Mouse (Mus musculus) intestine, embryonic 14.5 days (tissue): Measurements from ENCODE around the gene Ralgapa2. TPM values are rescaled to one million over a fixed set of nuclear protein-coding genes. Genes with fewer than 3 reads are reported as not detected.
A peak's percentile ranks its signal among the peaks of the same experiment; 100 is the strongest.

ENCODE experiments used
- ATAC-seq: fragments of 200-750 bp; cut with Nextera tagmentation; replicated peaks from 2 replicates; pipeline ENCODE4 v1.8.0; 2017; ENCODE audit warnings: low read depth, moderate number of reproducible peaks, moderate TSS enrichment, moderate library complexity; ENCODE audit not compliant: low FRiP score, low TSS enrichment
- DNase-seq: peaks from one replicate; pipeline ENCODE4 v3.0.0-alpha.2; 2018; ENCODE audit warnings: low spot score
- H3K27ac ChIP-seq: fragments of 300-500 bp; sonication (generic); 2 replicates; pipeline ENCODE4 v1.5.1; 2014; ENCODE audit warnings: low read depth, mild to moderate bottlenecking, control low read depth
- H3K27me3 ChIP-seq: fragments of 300-500 bp; sonication (generic); replicated peaks from 2 replicates; pipeline ENCODE4 v1.6.1; 2014; ENCODE audit warnings: low read length, control low read depth; ENCODE audit not compliant: control insufficient read depth, insufficient read depth
- H3K36me3 ChIP-seq: fragments of 300-500 bp; sonication (generic); 2 replicates; pipeline ENCODE4 v1.6.1; 2014; ENCODE audit warnings: low read length, control low read depth; ENCODE audit not compliant: control insufficient read depth, insufficient read depth
- H3K4me1 ChIP-seq: fragments of 300-500 bp; sonication (generic); replicated peaks from 2 replicates; pipeline ENCODE4 v1.6.1; 2014; ENCODE audit warnings: low read length, control low read depth, mixed read lengths; ENCODE audit not compliant: control insufficient read depth, insufficient read depth
- H3K4me2 ChIP-seq: fragments of 300-500 bp; sonication (generic); 2 replicates; pipeline ENCODE4 v1.6.1; 2014; ENCODE audit warnings: low read length
- H3K4me3 ChIP-seq: fragments of 300-500 bp; sonication (generic); 2 replicates; pipeline ENCODE4 v1.5.1; 2014; ENCODE audit warnings: low read depth, low read length, control low read depth, mixed read lengths
- H3K9ac ChIP-seq: fragments of 300-500 bp; sonication (generic); 2 replicates; pipeline ENCODE4 v1.6.1; 2014; ENCODE audit warnings: mild to moderate bottlenecking, low read length
- H3K9me3 ChIP-seq: fragments of 300-500 bp; sonication (generic); 2 replicates; pipeline ENCODE4 v1.6.1; 2016; ENCODE audit warnings: low read length, control low read depth; ENCODE audit not compliant: control insufficient read depth
- WGBS: fragments of 180-500 bp; shearing (Covaris S2); extraction: QIAGEN DNeasy Blood & Tissue Kit; methylation state at CpG from one replicate; pipeline ENCODE4 v1.1.7; 2014; 5-methylcytosine and 5-hydroxymethylcytosine counted together
- polyA plus RNA-seq: library from polyadenylated mRNA; unstranded; fragments of >200 nt; fragmentation: Nextera tagmentation; extraction: Ambion mirVana; gene quantifications from 2 replicates; pipeline ENCODE4 v1.2.1, GENCODE M21; 2014

Ralgapa2 gene
- polyA plus RNA-seq, 1 experiment from 2014 or later, result 13.1 TPM

DNA sequence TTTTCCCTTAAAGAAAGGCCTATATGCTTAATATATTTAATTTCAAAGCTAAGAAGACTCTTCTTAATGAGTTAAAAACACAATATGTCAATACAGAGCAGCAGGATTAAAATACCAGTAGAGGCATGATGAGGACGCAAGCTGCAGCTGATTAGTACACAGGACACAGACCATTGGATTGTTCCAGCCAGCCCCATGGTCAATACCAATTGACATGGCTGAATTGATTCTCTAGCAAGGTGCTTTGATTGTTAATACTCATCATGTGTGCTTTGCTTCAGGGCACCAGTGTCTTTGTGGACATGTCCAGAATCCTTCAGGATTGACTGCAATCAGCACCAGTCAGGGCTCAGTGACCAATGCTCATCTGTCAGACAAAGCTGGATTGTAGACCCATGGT lies 185.5 kb downstream of the Ralgapa2 start:
- Histone ChIP-seq H3K36me3 (no peaks in the 10 kb centered on the region), H3K4me2 (no peak overlapping the region), H3K4me3 (no peak overlapping the region), H3K4me1 (no peaks in the 10 kb centered on the region), H3K9ac (no peak overlapping the region), H3K9me3 (no peaks in the 10 kb centered on the region), H3K27ac (no peak overlapping the region), H3K27me3 (no peaks in the 10 kb centered on the region)
- peak; percentile 18 for DNase-seq
- WGBS, result 87% methylated on average over 1 of the region's 1 CpGs
- ATAC-seq, result no peak

DNA sequence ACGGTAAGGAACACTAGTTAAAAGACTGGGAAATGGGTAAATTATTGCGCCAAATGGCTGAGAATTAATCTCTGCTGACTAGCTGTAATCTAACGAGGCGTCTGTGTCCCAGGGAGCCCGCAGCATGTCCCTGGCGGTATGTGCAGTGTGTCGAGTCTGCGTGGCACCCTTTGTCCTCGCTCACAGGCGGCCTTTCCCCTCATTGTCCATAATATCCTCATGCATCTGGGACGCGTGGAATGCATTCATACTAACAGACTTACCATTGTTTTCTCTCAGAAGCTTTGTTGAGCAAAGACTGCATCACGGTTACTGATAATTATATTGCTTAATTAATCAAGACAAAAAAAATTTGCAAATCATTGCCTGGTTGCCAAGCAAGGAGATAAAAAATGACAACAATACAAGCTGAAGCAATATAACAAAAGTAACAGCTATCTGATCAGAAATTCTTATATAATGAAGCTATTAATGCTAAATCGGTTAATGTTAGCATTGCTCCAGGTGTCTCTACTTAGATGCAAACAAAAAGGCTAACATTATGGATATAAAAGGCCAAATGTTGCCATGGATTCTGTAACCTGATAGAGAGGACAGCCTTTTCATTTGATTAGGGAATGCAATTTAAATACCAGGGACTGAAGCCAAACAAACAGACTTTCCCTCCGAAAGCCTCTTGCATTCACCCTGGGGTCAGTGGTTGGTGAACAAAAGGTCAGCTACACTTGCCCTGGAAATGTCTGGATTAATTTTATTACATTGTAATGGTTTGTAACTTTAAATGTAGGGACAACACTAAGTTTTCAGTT lies 187.0 kb downstream of the Ralgapa2 start:
- DNase-seq (peak; percentile 47), ATAC-seq (no peak)
- Histone ChIP-seq H3K4me2 (no peak overlapping the region), H3K27ac (no peak overlapping the region), H3K36me3 (no peaks in the 10 kb centered on the region), H3K27me3 (no peaks in the 10 kb centered on the region), H3K4me1 (no peaks in the 10 kb centered on the region), H3K4me3 (no peak overlapping the region), H3K9me3 (no peaks in the 10 kb centered on the region), H3K9ac (no peak overlapping the region)
- WGBS, result 62% methylated on average over 15 of the region's 15 CpGs

DNA sequence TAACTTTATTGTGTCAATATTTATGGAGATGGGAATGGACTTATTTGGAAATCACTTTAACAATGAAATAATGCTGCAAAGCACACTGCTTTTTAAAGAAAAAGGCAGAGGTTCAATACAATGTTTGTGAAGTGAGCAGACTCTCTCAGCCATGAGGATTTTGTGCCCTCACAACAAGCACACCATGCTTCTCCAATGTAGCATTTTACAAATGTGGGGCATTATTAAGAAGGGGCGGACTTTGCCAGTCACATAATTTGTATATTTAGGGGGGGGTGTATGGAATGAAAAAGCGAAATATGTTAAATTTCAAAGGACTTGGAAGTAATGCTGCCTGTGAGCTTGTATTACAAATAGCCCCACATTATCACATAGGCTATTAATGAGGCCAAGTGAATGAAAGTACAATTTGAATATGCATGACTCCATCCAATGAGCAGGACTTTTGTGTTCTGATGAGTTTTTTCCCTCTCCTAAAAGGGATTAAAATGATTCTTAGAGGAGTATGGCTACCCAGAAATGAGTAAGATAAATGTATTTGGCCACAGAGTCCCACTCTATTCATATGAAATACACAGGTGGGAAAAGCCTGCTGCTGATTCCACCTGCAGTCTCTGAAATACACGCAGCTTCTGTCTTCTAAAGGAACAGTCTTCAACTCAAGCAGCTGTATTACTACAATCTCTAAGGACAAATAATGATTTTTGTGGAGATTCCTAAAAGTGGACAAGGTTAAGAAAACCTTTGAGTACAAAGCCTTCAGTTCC lies 187.8 kb downstream of the Ralgapa2 start:
- no peaks in the 10 kb centered on the region for H3K9me3 ChIP-seq
- H3K9ac ChIP-seq, result no peak overlapping the region
- no peak overlapping the region for H3K4me3 ChIP-seq
- no peak for ATAC-seq
- H3K4me1 ChIP-seq, result no peaks in the 10 kb centered on the region
- no peaks in the 10 kb centered on the region for H3K27me3 ChIP-seq
- DNase-seq, result peak; percentile 12
- no peak overlapping the region for H3K4me2 ChIP-seq
- WGBS, result 88% methylated on average over 3 of the region's 3 CpGs
- H3K36me3 ChIP-seq, result no peaks in the 10 kb centered on the region
- H3K27ac ChIP-seq, result no peak overlapping the region

DNA sequence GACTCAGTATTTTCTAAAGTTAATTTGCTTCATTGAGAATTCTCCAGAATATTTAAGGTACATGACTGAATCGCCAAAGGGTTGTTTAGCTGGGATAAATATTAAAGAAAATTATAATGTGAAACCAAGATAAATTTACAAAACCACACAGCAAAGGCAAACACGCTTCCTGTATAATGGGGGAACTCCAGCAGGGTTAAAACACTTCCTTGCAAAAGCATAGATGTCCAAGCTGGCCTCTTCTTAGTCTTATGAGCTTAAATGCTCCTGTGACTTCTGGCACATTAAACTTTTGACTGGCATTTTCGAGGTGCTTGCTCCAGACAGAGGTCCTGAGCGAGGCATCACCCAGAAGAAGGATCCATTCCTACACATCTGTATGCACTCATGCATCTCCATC lies 188.6 kb downstream of the Ralgapa2 start:
- ATAC-seq, result no peak
- H3K27ac ChIP-seq, result no peak overlapping the region
- H3K4me1 ChIP-seq, result no peaks in the 10 kb centered on the region
- no peaks in the 10 kb centered on the region for H3K36me3 ChIP-seq
- H3K4me3 ChIP-seq, result no peak overlapping the region
- H3K4me2 ChIP-seq, result no peak overlapping the region
- DNase-seq, result peak; percentile 43
- no peak overlapping the region for H3K9ac ChIP-seq
- no peaks in the 10 kb centered on the region for H3K9me3 ChIP-seq
- 88% methylated on average over 4 of the region's 4 CpGs for WGBS
- no peaks in the 10 kb centered on the region for H3K27me3 ChIP-seq

DNA sequence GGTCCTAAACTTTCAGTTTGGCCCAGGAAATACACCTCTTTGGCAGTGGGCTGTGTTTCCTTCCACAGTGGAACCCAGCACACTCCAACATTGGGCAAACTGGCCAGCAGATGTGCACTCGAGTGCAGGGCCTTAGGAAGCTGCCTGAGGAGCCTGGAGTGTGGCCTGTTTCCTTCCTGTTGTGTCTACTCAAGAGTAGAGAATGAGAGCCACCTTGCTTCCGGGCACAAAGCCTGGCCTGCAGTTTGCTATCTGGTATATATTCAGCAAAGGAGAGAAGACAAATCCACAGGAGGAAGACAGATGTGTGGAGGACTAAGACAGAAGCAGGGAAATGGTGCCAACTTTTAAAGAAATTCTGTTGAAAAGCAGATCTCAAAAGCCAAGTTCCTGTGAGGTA lies 189.4 kb downstream of the Ralgapa2 start:
- ATAC-seq (no peak), DNase-seq (peak; percentile 42)
- Histone ChIP-seq H3K4me3 (no peak overlapping the region), H3K4me2 (no peak overlapping the region), H3K9ac (no peak overlapping the region), H3K9me3 (no peaks in the 10 kb centered on the region), H3K4me1 (no peaks in the 10 kb centered on the region), H3K27ac (no peak overlapping the region), H3K36me3 (no peaks in the 10 kb centered on the region), H3K27me3 (no peaks in the 10 kb centered on the region)
- WGBS, result 68% methylated on average over 2 of the region's 2 CpGs

DNA sequence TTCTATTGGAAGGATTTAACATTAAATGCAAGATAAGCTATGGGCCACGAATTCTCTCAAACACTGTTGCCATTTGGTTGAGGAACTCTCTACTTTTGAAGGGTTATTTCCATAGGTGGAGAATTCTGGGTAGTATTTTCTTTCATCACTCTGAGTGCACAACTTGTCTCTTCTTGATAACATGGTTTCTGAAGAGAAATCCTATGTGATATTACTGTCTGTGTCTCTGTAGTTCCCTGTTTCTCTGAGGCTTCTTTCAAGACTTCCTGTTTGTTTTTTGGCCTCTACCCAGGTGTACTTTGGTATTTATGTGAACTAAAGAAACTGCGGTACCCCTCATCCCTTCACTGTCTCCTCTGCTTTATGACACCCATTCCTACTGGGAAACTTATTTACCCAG lies 190.1 kb downstream of the Ralgapa2 start:
- Histone ChIP-seq H3K4me2 (no peak overlapping the region), H3K27me3 (no peaks in the 10 kb centered on the region), H3K27ac (no peak overlapping the region), H3K9ac (no peak overlapping the region), H3K4me3 (no peak overlapping the region), H3K9me3 (no peaks in the 10 kb centered on the region), H3K36me3 (no peaks in the 10 kb centered on the region), H3K4me1 (no peaks in the 10 kb centered on the region)
- ATAC-seq (no peak), DNase-seq (peak; percentile 27)
- WGBS, result 85% methylated on average over 2 of the region's 2 CpGs

DNA sequence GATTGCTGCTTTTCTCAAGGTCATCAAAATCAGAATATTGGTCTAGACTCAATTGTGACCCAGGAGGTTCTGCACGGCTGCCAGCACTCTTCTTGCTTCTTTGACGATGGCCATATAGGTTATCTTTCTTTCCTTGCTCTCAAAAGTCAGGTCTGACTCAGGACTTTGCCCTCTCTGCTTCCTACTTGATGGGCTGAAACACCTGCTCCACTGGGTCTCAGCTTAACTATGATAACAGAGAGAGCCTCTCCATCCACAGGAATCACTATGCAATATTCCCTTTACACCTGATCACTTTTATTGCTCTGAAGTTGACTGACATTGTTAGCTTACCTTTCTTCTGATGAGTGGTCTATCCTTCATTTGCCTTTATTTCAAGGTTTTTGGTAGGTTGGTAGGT lies 191.5 kb downstream of the Ralgapa2 start:
- H3K4me3 ChIP-seq, result no peak overlapping the region
- H3K36me3 ChIP-seq, result no peaks in the 10 kb centered on the region
- H3K4me2 ChIP-seq, result no peak overlapping the region
- ATAC-seq (no peak), DNase-seq (peak; percentile 46)
- 76% methylated on average over 2 of the region's 2 CpGs for WGBS
- no peaks in the 10 kb centered on the region for H3K27me3 ChIP-seq
- H3K27ac ChIP-seq, result no peak overlapping the region
- no peak overlapping the region for H3K9ac ChIP-seq
- H3K4me1 ChIP-seq, result no peaks in the 10 kb centered on the region
- no peaks in the 10 kb centered on the region for H3K9me3 ChIP-seq

DNA sequence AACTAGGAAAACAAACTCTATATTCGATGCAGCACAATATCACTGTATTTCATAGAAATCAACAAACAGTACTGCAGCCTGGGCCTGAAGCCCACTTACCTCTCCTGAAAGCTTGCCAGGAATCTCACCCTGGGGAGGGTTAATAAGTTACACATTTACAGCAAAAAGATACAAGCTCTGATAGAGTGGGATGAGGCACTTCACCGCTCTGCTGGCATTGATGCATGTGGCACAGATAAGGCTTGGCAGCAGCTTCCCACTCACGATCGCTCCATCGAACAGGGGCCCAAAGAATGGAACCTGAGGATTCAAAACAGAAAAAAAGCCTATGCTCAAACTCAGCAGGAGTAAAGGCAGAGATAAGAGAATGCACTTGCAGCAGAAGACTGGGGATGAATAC lies 197.4 kb downstream of the Ralgapa2 start:
- Histone ChIP-seq H3K4me3 (no peak overlapping the region), H3K4me2 (no peak overlapping the region), H3K9me3 (no peaks in the 10 kb centered on the region), H3K9ac (no peak overlapping the region), H3K27ac (no peak overlapping the region), H3K4me1 (no peaks in the 10 kb centered on the region), H3K27me3 (no peaks in the 10 kb centered on the region), H3K36me3 (peaks cover 2% of the 10 kb centered on the region; the same call in 1 of the 2 replicates)
- ATAC-seq (no peak), DNase-seq (no peak)
- 55% methylated on average over 5 of the region's 5 CpGs for WGBS
